Mouse (Mus musculus): ENCODE measurements at regions not wholly inside any gene's neighbourhood (a gene's known extent, or its start where the extent isn't known, plus 50 kb on each side); places are given as distances from the start of the nearest gene placed in this dataset.

DNA sequence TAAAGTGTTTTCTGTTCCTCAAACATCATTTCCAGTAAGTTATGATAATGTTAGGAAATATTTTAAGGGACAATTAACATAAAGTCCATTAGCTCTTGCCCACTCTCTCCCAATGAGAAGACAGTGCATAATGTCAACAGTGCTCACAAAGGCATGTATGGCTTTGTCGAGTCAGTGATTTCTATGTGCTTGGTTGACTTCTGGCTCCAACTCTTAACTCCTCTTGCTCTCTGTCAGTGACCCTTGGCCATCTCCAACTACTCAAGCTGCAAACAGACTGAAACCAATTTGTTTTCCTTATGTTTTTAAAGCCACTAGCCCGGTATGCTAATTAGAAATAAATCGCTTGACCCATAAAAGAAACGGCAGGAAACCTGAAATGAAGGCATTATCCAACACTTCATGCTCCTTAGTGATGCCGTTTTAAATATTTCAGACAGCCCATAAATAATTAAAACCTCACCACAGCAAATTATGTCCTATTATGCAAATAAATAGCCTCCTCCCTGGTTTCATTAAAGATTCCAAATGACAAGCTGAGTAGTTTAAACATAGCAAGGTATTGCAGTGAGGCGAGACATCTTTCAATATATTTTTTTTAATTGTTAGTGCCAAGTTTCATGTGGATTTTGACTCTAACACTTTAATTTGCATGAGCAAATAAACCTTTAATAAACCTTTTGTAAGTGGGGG lies 1864.6 kb upstream of the Tenm3 start:
- TF ChIP-seq CTCF (IDR thresholded peaks at IDR 0.05; ENCODE audit: borderline replicate concordance, extremely low read depth, insufficient read depth, insufficient read length), result no peak
- TF ChIP-seq POLR2A (IDR thresholded peaks at IDR 0.05; ENCODE audit: borderline replicate concordance, extremely low read depth, insufficient read depth, insufficient read length, poor library complexity, severe bottlenecking), result no peak
- DNase-seq (ENCODE audit: low read depth), result peak; percentile 68

DNA sequence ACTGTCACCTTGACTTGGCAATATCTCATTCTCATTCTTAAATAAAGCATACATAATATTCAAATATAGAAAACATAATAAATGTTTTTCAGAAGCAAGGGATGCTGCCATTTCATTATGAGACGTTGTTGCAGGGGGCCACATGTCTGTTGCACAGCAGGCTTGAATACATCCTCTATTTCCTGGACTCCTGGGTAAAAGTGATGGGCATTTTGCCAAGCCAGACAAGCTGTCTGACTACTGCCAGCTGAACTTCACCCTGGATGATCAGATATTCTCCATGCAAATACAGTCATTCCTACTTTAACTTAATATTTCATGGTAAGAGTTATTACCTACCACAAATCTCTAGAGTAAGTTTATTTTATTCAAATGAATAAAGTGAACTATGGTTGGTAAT lies 1860.5 kb upstream of the Tenm3 start:
- peak; percentile 69 for DNase-seq (ENCODE audit: low read depth)
- TF ChIP-seq CTCF (IDR thresholded peaks at IDR 0.05; ENCODE audit: borderline replicate concordance, extremely low read depth, insufficient read depth, insufficient read length) (no peak), POLR2A (IDR thresholded peaks at IDR 0.05; ENCODE audit: borderline replicate concordance, extremely low read depth, insufficient read depth, insufficient read length, poor library complexity, severe bottlenecking) (no peak)

DNA sequence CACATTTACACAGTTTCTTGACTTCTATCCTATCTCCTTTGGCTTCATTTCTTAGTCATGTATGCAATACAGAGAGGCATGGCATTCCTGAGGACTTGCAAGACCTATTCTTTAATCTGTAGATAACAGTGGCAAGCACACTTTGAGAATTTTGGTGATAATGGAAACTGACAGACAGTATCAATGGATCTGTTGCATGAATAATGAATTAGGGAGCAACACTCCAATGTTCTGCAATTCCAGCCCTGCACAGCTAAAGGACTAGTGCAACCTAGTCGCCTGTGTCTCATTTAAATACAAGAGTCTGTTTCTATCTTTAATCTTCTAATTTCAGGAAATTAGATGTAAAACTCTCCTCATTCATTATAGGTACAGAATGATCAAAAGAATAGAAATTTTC lies 1845.3 kb upstream of the Tenm3 start:
- peak; percentile 51 for DNase-seq (ENCODE audit: low read depth)
- TF ChIP-seq CTCF (IDR thresholded peaks at IDR 0.05; ENCODE audit: borderline replicate concordance, extremely low read depth, insufficient read depth, insufficient read length), result no peak
- no peak for TF ChIP-seq POLR2A (IDR thresholded peaks at IDR 0.05; ENCODE audit: borderline replicate concordance, extremely low read depth, insufficient read depth, insufficient read length, poor library complexity, severe bottlenecking)

DNA sequence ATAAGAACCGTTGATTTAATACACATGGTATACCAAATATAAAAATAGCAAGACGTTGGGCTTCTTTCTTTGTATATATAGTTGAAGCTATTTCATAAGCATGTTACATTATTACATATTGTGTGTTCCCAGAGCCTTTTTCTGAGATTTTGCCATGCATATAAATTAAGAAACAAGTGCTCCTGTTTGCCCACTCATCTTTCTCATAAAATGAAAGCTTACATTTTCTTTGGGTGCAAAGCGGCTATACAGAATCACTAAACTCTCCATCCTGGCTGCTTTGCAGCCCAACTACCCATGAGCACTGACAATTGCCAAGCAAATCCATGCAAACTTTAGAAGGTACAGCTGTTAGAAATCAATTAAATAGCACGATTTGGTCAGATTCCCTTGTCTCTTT lies 1821.6 kb upstream of the Tenm3 start:
- TF ChIP-seq POLR2A (IDR thresholded peaks at IDR 0.05; ENCODE audit: borderline replicate concordance, extremely low read depth, insufficient read depth, insufficient read length, poor library complexity, severe bottlenecking), result no peak
- no peak for TF ChIP-seq CTCF (IDR thresholded peaks at IDR 0.05; ENCODE audit: borderline replicate concordance, extremely low read depth, insufficient read depth, insufficient read length)

More for the DNA sequence above, 1821.6 kb upstream of the Tenm3 start:
- no peak for DNase-seq (ENCODE audit: low read depth)
